Mouse (Mus musculus) myocyte (in vitro differentiated cells): ENCODE measurements around the gene Ldhc. TPM values are rescaled to one million over a fixed set of nuclear protein-coding genes. Genes with fewer than 3 reads are reported as not detected.
"Not testable (repeated sequence)": the region's sequence is repeated elsewhere in the genome, so short reads cannot be mapped to it uniquely, and the experiment has no call there.

Experiments
- H3K27me3 ChIP-seq: one replicate; pipeline ENCODE4 v1.6.1; 2011; ENCODE audit not compliant: control insufficient read depth, insufficient read depth, insufficient read length
- H3K36me3 ChIP-seq: one replicate; pipeline ENCODE4 v1.6.1; 2011; ENCODE audit not compliant: control insufficient read depth, insufficient read depth
- H3K4me2 ChIP-seq: one replicate; pipeline ENCODE4 v1.6.1; 2011; ENCODE audit warnings: low read depth, control low read depth
- H3K4me3 ChIP-seq: one replicate; pipeline ENCODE4 v1.5.1; 2011; ENCODE audit warnings: mild to moderate bottlenecking, control low read depth, moderate library complexity
- H3K79me2 ChIP-seq: one replicate; pipeline ENCODE4 v1.6.1; 2011; ENCODE audit not compliant: control insufficient read depth, insufficient read depth
- H3ac ChIP-seq: one replicate; pipeline ENCODE4 v1.6.1; 2011; ENCODE audit not compliant: control insufficient read depth, insufficient read length
- CEBPB ChIP-seq: IDR thresholded peaks from 2 replicates; pipeline ENCODE4 v1.6.1; 2011; ENCODE audit warnings: mild to moderate bottlenecking, moderate library complexity; ENCODE audit not compliant: poor library complexity, insufficient read depth, severe bottlenecking
- E2F4 ChIP-seq: IDR thresholded peaks from one replicate; pipeline ENCODE4 v1.6.1; 2011; ENCODE audit warnings: mild to moderate bottlenecking, control low read depth, moderate library complexity; ENCODE audit not compliant: insufficient read depth
- MAX ChIP-seq: IDR thresholded peaks from one replicate; pipeline ENCODE4 v1.6.1; 2011; ENCODE audit warnings: low read depth, mild to moderate bottlenecking, control low read depth
- MYOD1 ChIP-seq, 3 experiments: IDR thresholded peaks; one replicate each; pipeline ENCODE4 v1.6.1; 2011; ENCODE audit warnings: control low read depth in 2 of 3, low read depth in 2 of 3, mild to moderate bottlenecking in 2 of 3, moderate library complexity in 1 of 3; ENCODE audit not compliant: insufficient read length in 2 of 3, control insufficient read depth in 1 of 3
- MYOG ChIP-seq, 3 experiments: IDR thresholded peaks; one replicate each; pipeline ENCODE4 v1.6.1; 2011; ENCODE audit warnings: control low read depth in 2 of 3, low read depth in 2 of 3, mild to moderate bottlenecking in 2 of 3; ENCODE audit not compliant: insufficient read length in 2 of 3, control insufficient read depth in 1 of 3, insufficient read depth in 1 of 3
- POLR2A ChIP-seq: IDR thresholded peaks from one replicate; pipeline ENCODE4 v1.6.1; 2011; ENCODE audit warnings: low read depth, mild to moderate bottlenecking, control low read depth, moderate library complexity; ENCODE audit not compliant: insufficient read length
- POLR2AphosphoS2 ChIP-seq: IDR thresholded peaks from one replicate; pipeline ENCODE4 v1.6.1; 2011; ENCODE audit warnings: low read depth, control low read depth; ENCODE audit not compliant: insufficient read length
- REST ChIP-seq: IDR thresholded peaks from one replicate; pipeline ENCODE4 v1.6.1; 2011; ENCODE audit warnings: mild to moderate bottlenecking, control low read depth, moderate library complexity; ENCODE audit not compliant: insufficient read depth, insufficient read length
- SRF ChIP-seq: IDR thresholded peaks from one replicate; pipeline ENCODE4 v1.6.1; 2011; ENCODE audit warnings: low read depth; ENCODE audit not compliant: control insufficient read depth, insufficient read length
- TCF12 ChIP-seq: IDR thresholded peaks from one replicate; pipeline ENCODE4 v1.6.1; 2011; ENCODE audit warnings: mild to moderate bottlenecking, control low read depth; ENCODE audit not compliant: poor library complexity, insufficient read depth, severe bottlenecking
- TCF3 ChIP-seq: IDR thresholded peaks from one replicate; pipeline ENCODE4 v1.6.1; 2011; ENCODE audit warnings: low read depth, control low read depth; ENCODE audit not compliant: insufficient read length
- USF1 ChIP-seq: IDR thresholded peaks from one replicate; pipeline ENCODE4 v1.6.1; 2011; ENCODE audit warnings: low read depth, mild to moderate bottlenecking, control low read depth, moderate library complexity
- polyA plus RNA-seq: library from polyadenylated mRNA; unstranded; fragments of >200 nt; fragmentation: generic; extraction: Trizol; gene quantifications from one replicate; pipeline ENCODE4 v1.2.1, GENCODE M21; 2012; ENCODE audit warnings: missing spikeins

The Ldhc gene
- polyA plus RNA-seq, 1 experiment, result 0.08 TPM

DNA sequence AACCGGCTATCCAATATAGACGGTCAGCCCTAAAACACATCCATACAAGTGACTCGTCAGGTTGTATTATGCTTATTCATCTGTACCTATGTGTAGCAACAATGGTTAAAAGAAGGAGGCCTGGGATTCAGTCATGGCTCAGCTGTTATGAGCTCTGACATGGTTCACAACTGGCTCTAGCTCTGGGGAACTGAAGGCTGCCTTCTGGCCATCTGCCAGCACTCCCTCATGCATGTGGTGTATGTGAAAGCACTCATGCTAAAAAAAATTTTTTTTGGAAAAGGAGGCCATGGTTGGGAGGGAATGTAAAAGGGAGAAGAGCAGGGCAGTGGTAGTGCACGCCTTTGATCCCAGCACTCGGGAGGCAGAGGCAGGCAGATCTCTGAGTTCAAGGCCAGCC, 18.8 kb downstream of the Ldhc start:
- Histone ChIP-seq H3K4me3 (no peak overlapping the region), H3K27me3 (no peaks in the 10 kb centered on the region), H3K79me2 (no peaks in the 10 kb centered on the region), H3K4me2 (no peak overlapping the region), H3K36me3 (no peaks in the 10 kb centered on the region), H3ac (no peak overlapping the region)
- TF ChIP-seq MYOD1 (IDR thresholded peaks at IDR 0.05; ENCODE audit: control insufficient read depth in 1 of 3, insufficient read length in 2 of 3, low read depth in 2 of 3), result no peak
- TF ChIP-seq E2F4, result no peak
- TF ChIP-seq TCF12, result no peak
- no peak for TF ChIP-seq SRF
- TF ChIP-seq MAX, result no peak
- no peak for TF ChIP-seq POLR2A
- no peak for TF ChIP-seq CEBPB
- no peak for TF ChIP-seq TCF3
- TF ChIP-seq POLR2AphosphoS2, result no peak
- no peak for TF ChIP-seq MYOG (IDR thresholded peaks at IDR 0.05; ENCODE audit: control insufficient read depth in 1 of 3, insufficient read depth in 1 of 3, insufficient read length in 2 of 3, low read depth in 2 of 3)
- TF ChIP-seq USF1, result no peak
- no peak for TF ChIP-seq REST

DNA sequence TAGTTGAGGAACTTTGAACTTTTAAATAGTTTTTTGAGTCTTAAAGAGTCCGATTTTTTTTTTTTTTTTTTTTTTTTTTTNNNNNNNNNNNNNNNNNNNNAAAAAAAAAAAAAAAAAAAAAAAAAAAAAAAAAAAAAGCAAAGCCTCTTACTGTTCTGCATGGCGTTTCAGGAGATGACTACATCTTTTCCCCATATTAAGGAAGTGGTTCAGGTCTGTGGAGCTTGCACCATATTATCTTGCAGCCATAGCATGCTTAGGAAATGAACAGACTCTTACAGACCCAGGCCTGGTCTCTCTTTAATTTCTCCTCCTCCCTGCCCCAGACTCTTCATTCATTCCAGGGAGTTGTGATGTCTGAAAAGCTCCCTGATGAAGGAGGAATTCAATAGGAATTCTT, 20.0 kb downstream of the Ldhc start:
- Histone ChIP-seq H3ac (no peak overlapping the region), H3K27me3 (no peaks in the 10 kb centered on the region), H3K79me2 (no peaks in the 10 kb centered on the region), H3K4me2 (no peak overlapping the region), H3K4me3 (no peak overlapping the region), H3K36me3 (no peaks in the 10 kb centered on the region)
- TF ChIP-seq POLR2AphosphoS2, result no peak
- TF ChIP-seq SRF, result no peak
- no peak for TF ChIP-seq TCF12
- no peak for TF ChIP-seq MYOD1 (IDR thresholded peaks at IDR 0.05; ENCODE audit: control insufficient read depth in 1 of 3, insufficient read length in 2 of 3, low read depth in 2 of 3)
- TF ChIP-seq REST, result no peak
- TF ChIP-seq CEBPB, result no peak
- TF ChIP-seq USF1, result no peak
- TF ChIP-seq POLR2A, result no peak
- no peak for TF ChIP-seq E2F4
- TF ChIP-seq TCF3, result no peak
- no peak for TF ChIP-seq MYOG (IDR thresholded peaks at IDR 0.05; ENCODE audit: control insufficient read depth in 1 of 3, insufficient read depth in 1 of 3, insufficient read length in 2 of 3, low read depth in 2 of 3)
- TF ChIP-seq MAX, result no peak

DNA sequence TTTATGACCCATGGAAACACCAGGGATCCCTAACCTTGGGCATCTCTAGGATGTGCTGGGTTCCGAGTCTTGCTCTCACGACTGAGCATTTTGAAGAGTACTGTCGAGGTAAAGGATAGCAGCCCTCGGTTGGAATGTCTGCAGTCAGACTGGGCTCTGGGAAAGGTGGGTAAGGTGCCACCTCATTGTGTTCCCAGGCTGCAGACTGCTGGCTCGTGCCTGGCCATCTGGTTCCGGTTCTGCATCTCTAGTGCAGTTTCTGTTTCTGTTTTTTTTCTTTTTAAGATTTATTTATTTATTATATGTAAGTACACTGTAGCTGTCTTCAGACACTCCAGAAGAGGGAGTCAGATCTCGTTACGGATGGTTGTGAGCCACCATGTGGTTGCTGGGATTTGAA, 20.9 kb downstream of the Ldhc start:
- not testable (repeated sequence) for H3K27me3 ChIP-seq, H3K36me3 ChIP-seq, H3K79me2 ChIP-seq, H3K4me2 ChIP-seq, H3ac ChIP-seq, H3K4me3 ChIP-seq
- peak; percentile 13 for TF ChIP-seq POLR2AphosphoS2

DNA sequence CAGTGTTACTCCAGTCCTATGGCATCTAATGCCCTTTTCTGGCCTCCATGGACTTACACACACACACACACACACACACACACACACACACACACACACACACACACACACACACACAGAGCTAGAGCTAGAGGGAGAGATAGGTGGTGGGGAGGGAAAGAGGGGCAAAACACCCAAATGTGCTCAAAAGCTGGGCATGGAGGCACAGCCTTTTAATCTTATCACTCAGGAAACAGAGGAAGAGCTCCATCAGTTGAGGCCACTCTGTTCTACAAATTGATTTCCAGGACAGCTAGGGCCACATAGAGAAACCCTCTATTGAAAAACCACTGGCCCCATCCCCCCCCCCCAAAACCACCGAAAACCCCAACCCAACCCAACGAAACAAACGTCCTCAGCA, 22.3 kb downstream of the Ldhc start:
- TF ChIP-seq E2F4 (no peak), MAX (no peak), REST (no peak), CEBPB (no peak), USF1 (no peak), MYOD1 (IDR thresholded peaks at IDR 0.05; ENCODE audit: control insufficient read depth in 1 of 3, insufficient read length in 2 of 3, low read depth in 2 of 3) (no peak), TCF3 (no peak), TCF12 (no peak), POLR2AphosphoS2 (no peak), MYOG (IDR thresholded peaks at IDR 0.05; ENCODE audit: control insufficient read depth in 1 of 3, insufficient read depth in 1 of 3, insufficient read length in 2 of 3, low read depth in 2 of 3) (no peak), POLR2A (no peak), SRF (no peak)
- H3K36me3 ChIP-seq, result peaks cover 14% of the 10 kb centered on the region
- H3K79me2 ChIP-seq, result no peaks in the 10 kb centered on the region
- H3K27me3 ChIP-seq, result no peaks in the 10 kb centered on the region
- H3K4me2 ChIP-seq, result no peak overlapping the region
- no peak overlapping the region for H3K4me3 ChIP-seq
- no peak overlapping the region for H3ac ChIP-seq

DNA sequence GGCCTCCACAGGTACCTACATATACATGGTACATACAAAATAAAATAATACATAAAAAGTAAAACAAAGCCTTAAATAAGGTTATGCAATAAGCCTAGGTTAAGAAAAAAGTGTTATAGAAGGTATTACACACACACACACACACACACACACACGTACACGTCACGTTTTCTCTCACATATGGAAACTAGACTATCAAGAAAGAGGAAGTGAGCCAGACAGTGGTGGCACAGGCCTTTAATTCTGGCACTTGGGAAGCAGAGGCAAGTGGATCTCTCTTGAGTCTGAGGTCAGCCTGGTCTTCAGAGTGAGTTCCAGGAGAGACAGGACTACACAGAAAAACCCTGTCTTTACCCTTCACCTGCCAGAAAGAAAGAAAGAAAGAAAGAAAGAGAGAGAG, 34.5 kb downstream of the Ldhc start:
- no peaks in the 10 kb centered on the region for H3K27me3 ChIP-seq
- H3K4me2 ChIP-seq, result no peak overlapping the region
- H3K36me3 ChIP-seq, result peaks cover 50% of the 10 kb centered on the region
- TF ChIP-seq E2F4 (no peak), CEBPB (no peak), TCF3 (no peak), MYOG (IDR thresholded peaks at IDR 0.05; ENCODE audit: control insufficient read depth in 1 of 3, insufficient read depth in 1 of 3, insufficient read length in 2 of 3, low read depth in 2 of 3) (no peak), POLR2AphosphoS2 (no peak), MAX (no peak), USF1 (no peak), SRF (no peak), POLR2A (no peak), REST (no peak), TCF12 (no peak)
- H3ac ChIP-seq, result no peak overlapping the region
- H3K4me3 ChIP-seq, result no peak overlapping the region
- H3K79me2 ChIP-seq, result no peaks in the 10 kb centered on the region
